Mouse (Mus musculus) midbrain, postnatal 0 days (tissue): ENCODE results near the gene Prop1. TPM values are rescaled to one million over a fixed set of nuclear protein-coding genes. Genes with fewer than 3 reads are reported as not detected.

Experiments used
- ATAC-seq: fragments of 200-750 bp; cut with Nextera tagmentation; 2 replicates; pipeline ENCODE4 v1.8.0; 2017; ENCODE audit warnings: moderate number of reproducible peaks, mild to moderate bottlenecking, moderate TSS enrichment, moderate library complexity; ENCODE audit not compliant: low FRiP score
- DNase-seq: peaks from one replicate; pipeline ENCODE4 v3.0.0-alpha.2; 2015; ENCODE audit warnings: low spot score
- H3K27ac ChIP-seq: fragments of 300-500 bp; sonication (generic); 2 replicates; pipeline ENCODE4 v1.5.1; 2014; ENCODE audit warnings: low read depth, mild to moderate bottlenecking, low read length, mixed read lengths
- H3K27me3 ChIP-seq: fragments of 300-500 bp; sonication (generic); 2 replicates; pipeline ENCODE4 v1.6.1; 2014; ENCODE audit warnings: low read length, control low read depth, mixed read lengths; ENCODE audit not compliant: insufficient read depth
- H3K36me3 ChIP-seq: fragments of 300-500 bp; sonication (generic); 2 replicates; pipeline ENCODE4 v1.6.1; 2014; ENCODE audit warnings: low read length, control low read depth, mixed read lengths; ENCODE audit not compliant: insufficient read depth
- H3K4me1 ChIP-seq: fragments of 300-500 bp; sonication (generic); 2 replicates; pipeline ENCODE4 v1.6.1; 2014; ENCODE audit warnings: mild to moderate bottlenecking, control low read depth, antibody characterized with exemption, low read length, mixed read lengths; ENCODE audit not compliant: insufficient read depth
- H3K4me2 ChIP-seq: fragments of 300-500 bp; sonication (generic); 2 replicates; pipeline ENCODE4 v1.6.1; 2014; ENCODE audit warnings: low read depth, mild to moderate bottlenecking, low read length, mixed read lengths; ENCODE audit not compliant: poor library complexity, severe bottlenecking
- H3K4me3 ChIP-seq: fragments of 300-500 bp; sonication (generic); 2 replicates; pipeline ENCODE4 v1.5.1; 2014; ENCODE audit warnings: low read depth, mild to moderate bottlenecking, low read length, moderate library complexity
- H3K9ac ChIP-seq: fragments of 300-500 bp; sonication (generic); replicated peaks from 2 replicates; pipeline ENCODE4 v1.6.1; 2014; ENCODE audit warnings: mild to moderate bottlenecking, low read length, moderate library complexity, mixed read lengths; ENCODE audit not compliant: poor library complexity, severe bottlenecking
- H3K9me3 ChIP-seq: fragments of 300-500 bp; sonication (generic); 2 replicates; pipeline ENCODE4 v1.6.1; 2016; ENCODE audit warnings: low read length, control low read depth
- CTCF ChIP-seq: IDR thresholded peaks from 2 replicates; pipeline ENCODE4 v1.5.1; 2016; ENCODE audit warnings: antibody characterized with exemption, mild to moderate bottlenecking
- WGBS: fragments of 180-500 bp; shearing (Covaris S2); extraction: QIAGEN DNeasy Blood & Tissue Kit; methylation state at CpG from one replicate; pipeline ENCODE4 v1.1.7; 2014; 5-methylcytosine and 5-hydroxymethylcytosine counted together
- polyA plus RNA-seq: library from polyadenylated mRNA; unstranded; fragments of >200 nt; fragmentation: Nextera tagmentation; extraction: Ambion mirVana; gene quantifications from 2 replicates; pipeline ENCODE4 v1.2.1, GENCODE M21; 2015
- total RNA-seq: library from RNA; depleted of rRNA; stranded (reverse); fragments of >200 nt; gene quantifications from 2 replicates; pipeline ENCODE4 v1.2.3, GENCODE M21; 2014

Prop1 gene
- total and polyA plus RNA-seq, 2 experiments from 2014 or later = not detected

- Histone ChIP-seq H3K4me2 (peak within 1 kb of the TSS; percentile 78), H3K27ac (peak within 1 kb of the TSS; percentile 84), H3K9ac (peak within 1 kb of the TSS; percentile 66), H3K9me3 (no peaks in the 10 kb centered on the region), H3K4me1 (peaks cover 3% of the 10 kb centered on the region; the same call in 1 of the 2 replicates), H3K4me3 (peak within 1 kb of the TSS; percentile 53), H3K27me3 (no peaks in the 10 kb centered on the region), H3K36me3 (no peaks in the 10 kb centered on the region; the same call in 1 of the 2 replicates)
- peak; percentile 95 for ATAC-seq
- WGBS = 1% methylated on average over 18 of the region's 18 CpGs
- TF ChIP-seq CTCF = no peak
- peak; percentile 97 for DNase-seq
Measured at GRCm38 (mm10) chr11:50931451-50931866, 22.1 kb downstream of the Prop1 start, which contains the start of gene Zfp354b. TSS of gene Zfp354b (minus strand) at chr11:50931633.

- Histone ChIP-seq H3K9ac (peak overlapping the region; percentile 66), H3K4me1 (peaks cover 3% of the 10 kb centered on the region; the same call in 1 of the 2 replicates), H3K4me2 (peak overlapping the region; percentile 78), H3K9me3 (no peaks in the 10 kb centered on the region), H3K27ac (peak overlapping the region; percentile 84), H3K27me3 (no peaks in the 10 kb centered on the region), H3K4me3 (peak overlapping the region; percentile 53), H3K36me3 (no peaks in the 10 kb centered on the region; the same call in none of the 2 replicates)
- TF ChIP-seq CTCF = no peak
- under 1% methylated on average over 16 of the region's 16 CpGs for WGBS
- DNase-seq (peak; percentile 27), ATAC-seq (peak; percentile 68)
Measured at GRCm38 (mm10) chr11:50931021-50931420, 22.5 kb downstream of the Prop1 start.

GRCm38 (mm10) chr11:50930469-50931014, 23.0 kb downstream of the Prop1 start:
- peak overlapping the region; percentile 84 for H3K27ac ChIP-seq
- no peaks in the 10 kb centered on the region; the same call in none of the 2 replicates for H3K36me3 ChIP-seq
- DNase-seq (peak; percentile 23), ATAC-seq (no peak)
- H3K4me1 ChIP-seq = peaks cover 3% of the 10 kb centered on the region; the same call in 1 of the 2 replicates
- H3K9me3 ChIP-seq = no peaks in the 10 kb centered on the region
- H3K4me3 ChIP-seq = peak overlapping the region; percentile 53
- H3K4me2 ChIP-seq = peak overlapping the region; percentile 78
- H3K27me3 ChIP-seq = no peaks in the 10 kb centered on the region
- WGBS = 20% methylated on average over 14 of the region's 14 CpGs
- peak overlapping the region; percentile 66 for H3K9ac ChIP-seq
- no peak for TF ChIP-seq CTCF

- peak; percentile 97 for ATAC-seq
- peak; percentile 97 for DNase-seq
- no peaks in the 10 kb centered on the region for H3K27me3 ChIP-seq
Measured at GRCm38 (mm10) chr11:50915671-50916320, 37.8 kb downstream of the Prop1 start, which contains the start of gene Zfp2. TSS of gene Zfp2 (minus strand) at chr11:50916165.

GRCm38 (mm10) chr11:50914461-50914860, 39.1 kb downstream of the Prop1 start:
- H3K4me2 ChIP-seq = no peak overlapping the region
- no peaks in the 10 kb centered on the region for H3K27me3 ChIP-seq
- ATAC-seq = no peak

More at GRCm38 (mm10) chr11:50915671-50916320, 37.8 kb downstream of the Prop1 start, which contains the start of gene Zfp2:
- peak within 1 kb of the TSS; percentile 83 for H3K4me3 ChIP-seq
- TF ChIP-seq CTCF = peak; percentile 85
- peaks cover 14% of the 10 kb centered on the region for H3K36me3 ChIP-seq
- peak within 1 kb of the TSS; percentile 50 for H3K4me2 ChIP-seq
- H3K9ac ChIP-seq = peak within 1 kb of the TSS; percentile 91
- H3K9me3 ChIP-seq = no peaks in the 10 kb centered on the region
- WGBS = under 1% methylated on average over 47 of the region's 47 CpGs
- 0 out of 2 replicates have a peak, but pooled peaks cover 6% of the 10 kb centered on the region for H3K4me1 ChIP-seq
- peak within 1 kb of the TSS; percentile 92 for H3K27ac ChIP-seq

GRCm38 (mm10) chr11:50913301-50913700, 40.3 kb downstream of the Prop1 start:
- DNase-seq (no peak), ATAC-seq (no peak)
- H3K4me1 ChIP-seq = 0 out of 2 replicates have a peak, but pooled peaks cover 6% of the 10 kb centered on the region
- H3K4me2 ChIP-seq = no peak overlapping the region
- no peak overlapping the region for H3K4me3 ChIP-seq
- TF ChIP-seq CTCF = no peak
- H3K36me3 ChIP-seq = peaks cover 39% of the 10 kb centered on the region
- H3K27me3 ChIP-seq = no peaks in the 10 kb centered on the region
- WGBS = 96% methylated on average over 1 of the region's 1 CpGs
- no peak overlapping the region for H3K9ac ChIP-seq
- H3K9me3 ChIP-seq = no peaks in the 10 kb centered on the region
- H3K27ac ChIP-seq = no peak overlapping the region

More at GRCm38 (mm10) chr11:50914461-50914860, 39.1 kb downstream of the Prop1 start:
- peaks cover 27% of the 10 kb centered on the region for H3K36me3 ChIP-seq
- H3K27ac ChIP-seq = no peak overlapping the region
- 93% methylated on average over 3 of the region's 3 CpGs for WGBS
- no peaks in the 10 kb centered on the region for H3K9me3 ChIP-seq
- 0 out of 2 replicates have a peak, but pooled peaks cover 6% of the 10 kb centered on the region for H3K4me1 ChIP-seq
- TF ChIP-seq CTCF = no peak
- no peak overlapping the region for H3K4me3 ChIP-seq
- no peak overlapping the region for H3K9ac ChIP-seq
- DNase-seq = no peak
